Mouse (Mus musculus) monocyte, adult 2 months (primary cell): ENCODE results near the gene Pisd.
A peak's percentile ranks its signal among the peaks of the same experiment; 100 is the strongest.
"Not testable (repeated sequence)": the region's sequence is repeated elsewhere in the genome, so short reads cannot be mapped to it uniquely, and the experiment has no call there.

ENCODE experiments used
- DNase-seq, 2 experiments: peaks; one replicate each; pipeline ENCODE4 v3.0.0; 2022; ENCODE audit warnings: low spot score in 2 of 2, low read depth in 1 of 2

Pisd gene

GRCm38 (mm10) chr5:32785313-32785915, at the start of gene Pisd:
Pisd (minus strand) TSS chr5:32785646.
- peak; percentile 73 to 86 for DNase-seq

- DNase-seq, result no peak
Measured at GRCm38 (mm10) chr5:32834497-32834896, 49.1 kb upstream of the Pisd start.

GRCm38 (mm10) chr5:32830054-32830453, 44.6 kb upstream of the Pisd start:
- DNase-seq, result no peak

GRCm38 (mm10) chr5:32828766-32829165, 43.3 kb upstream of the Pisd start:
- not testable (repeated sequence) for DNase-seq

GRCm38 (mm10) chr5:32827009-32827408, 41.6 kb upstream of the Pisd start, which contains the start of gene Gm20671:
Gm20671 (minus strand) TSS chr5:32827109.
- DNase-seq, result no peak

GRCm38 (mm10) chr5:32820471-32820870, 35.0 kb upstream of the Pisd start:
- no peak for DNase-seq

- DNase-seq, result no peak
Measured at GRCm38 (mm10) chr5:32815396-32815795, 29.9 kb upstream of the Pisd start.

- not testable (repeated sequence) for DNase-seq
Measured at GRCm38 (mm10) chr5:32786454-32786853, 1.0 kb upstream of the Pisd start.

GRCm38 (mm10) chr5:32784726-32785125, 720 bp downstream of the Pisd start:
- DNase-seq, result no peak

- DNase-seq, result no peak
Measured at GRCm38 (mm10) chr5:32781596-32781995, 3.9 kb downstream of the Pisd start.

- DNase-seq, result no peak
Measured at GRCm38 (mm10) chr5:32778168-32778567, 7.3 kb downstream of the Pisd start.

GRCm38 (mm10) chr5:32772361-32772760, 13.1 kb downstream of the Pisd start:
- no peak for DNase-seq

GRCm38 (mm10) chr5:32767636-32768373, 17.6 kb downstream of the Pisd start:
- DNase-seq, result no peak

- DNase-seq, result no peak
Measured at GRCm38 (mm10) chr5:32767004-32767403, 18.4 kb downstream of the Pisd start.

- no peak for DNase-seq
Measured at GRCm38 (mm10) chr5:32761566-32762140, 23.8 kb downstream of the Pisd start.

GRCm38 (mm10) chr5:32760787-32761186, 24.7 kb downstream of the Pisd start:
- DNase-seq, result no peak

GRCm38 (mm10) chr5:32760352-32760751, 25.1 kb downstream of the Pisd start:
- DNase-seq, result peak in 1 of 2 experiments; percentile 21

GRCm38 (mm10) chr5:32759662-32760061, 25.8 kb downstream of the Pisd start:
- DNase-seq, result no peak

GRCm38 (mm10) chr5:32756141-32756540, 29.3 kb downstream of the Pisd start:
- DNase-seq, result no peak

- no peak for DNase-seq
Measured at GRCm38 (mm10) chr5:32751736-32752135, 33.7 kb downstream of the Pisd start.

- DNase-seq, result no peak
Measured at GRCm38 (mm10) chr5:32748936-32749335, 36.5 kb downstream of the Pisd start.

GRCm38 (mm10) chr5:32747650-32748375, 37.6 kb downstream of the Pisd start:
- DNase-seq, result no peak
